Mouse (Mus musculus): ENCODE data around the gene Sppl2b. TPM values are rescaled to one million over a fixed set of nuclear protein-coding genes. Genes with fewer than 3 reads are reported as not detected.

The Sppl2b gene
- total and polyA plus RNA-seq, 3 experiments = 52.0 to 65.9 TPM; not detected in 1

DNA sequence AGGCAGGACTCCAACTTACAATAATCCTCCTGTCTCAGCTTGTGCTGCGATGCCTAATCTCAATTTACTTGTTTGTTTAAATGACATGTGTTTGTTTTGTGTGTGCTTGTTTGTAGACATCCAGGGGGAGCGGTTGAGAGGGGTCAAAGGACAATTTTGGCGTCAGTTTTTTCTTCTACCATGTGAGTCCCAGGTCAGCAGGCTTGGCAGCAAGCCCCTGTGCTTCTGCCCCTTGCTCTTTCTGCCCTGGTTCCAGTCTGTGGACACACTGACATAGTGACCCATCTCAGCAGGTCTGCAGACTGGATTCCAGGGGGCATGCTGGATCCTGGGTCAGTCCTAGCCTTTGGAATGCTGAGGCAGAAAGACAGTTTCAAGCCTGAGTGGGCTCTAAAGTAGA, 35.7 kb upstream of the Sppl2b start:
- peak overlapping the region; percentile 62 for H3K27ac ChIP-seq (ENCODE audit: control insufficient read depth, low read depth, low read length)
- no peaks in the 10 kb centered on the region for H3K79me2 ChIP-seq (ENCODE audit: control insufficient read depth, insufficient read depth, low read length, poor library complexity)
- no peak for DNase-seq (ENCODE audit: low read depth, low spot score)
- H3K4me1 ChIP-seq (ENCODE audit: control insufficient read depth in 1 of 2, insufficient read depth in 2 of 2, low read length in 2 of 2) = peaks cover 5 to 12% of the 10 kb centered on the region in 2 experiments
- H3K4me3 ChIP-seq (ENCODE audit: control insufficient read depth in 1 of 2, insufficient read depth in 1 of 2, low read depth in 2 of 2, low read length in 2 of 2) = peak overlapping the region in 1 of 2 experiments; percentile 21; a peak in 1 of 4 replicates
- H3K27me3 ChIP-seq (ENCODE audit: control insufficient read depth in 1 of 2, insufficient read depth in 2 of 2, low read length in 2 of 2) = no peaks in the 10 kb centered on the region
- no peaks in the 10 kb centered on the region for H3K9me3 ChIP-seq (replicated peaks; ENCODE audit: insufficient read depth, low read length)
- H3K9ac ChIP-seq (ENCODE audit: control insufficient read depth, low read depth, low read length, poor library complexity, severe bottlenecking) = peak overlapping the region; percentile 38
- TF ChIP-seq MYC (IDR thresholded peaks at IDR 0.05; ENCODE audit: low read depth, low read length) (0 out of 2 replicates have a peak, but pooled peaks have one; percentile 5), ETS1 (IDR thresholded peaks at IDR 0.05; ENCODE audit: low read depth, low read length) (no peak), ZC3H11A (IDR thresholded peaks at IDR 0.05; ENCODE audit: low read depth, low read length) (no peak), TBP (IDR thresholded peaks at IDR 0.05; ENCODE audit: low read depth, low read length) (no peak), SIN3A (IDR thresholded peaks at IDR 0.05; ENCODE audit: low read length) (no peak; the same call in 1 of the 2 replicates), MEF2A (IDR thresholded peaks at IDR 0.05; ENCODE audit: extremely low read depth, insufficient replicate concordance, low read depth, low read length, poor library complexity, severe bottlenecking) (0 out of 2 replicates have a peak, but pooled peaks have one; percentile 1), ZKSCAN1 (IDR thresholded peaks at IDR 0.05; ENCODE audit: low read depth, low read length) (no peak), ELF1 (IDR thresholded peaks at IDR 0.05; ENCODE audit: low read depth, low read length) (no peak), MYB (IDR thresholded peaks at IDR 0.05; ENCODE audit: low read depth, low read length) (no peak), TCF12 (IDR thresholded peaks at IDR 0.05; ENCODE audit: low read depth, low read length) (no peak), E2F4 (IDR thresholded peaks at IDR 0.05; ENCODE audit: borderline replicate concordance, low read depth, low read length) (no peak), USF2 (IDR thresholded peaks at IDR 0.05; ENCODE audit: borderline replicate concordance in 1 of 2, insufficient read depth in 1 of 2, low read depth in 1 of 2, low read length in 2 of 2) (no peak), RCOR1 (IDR thresholded peaks at IDR 0.05; ENCODE audit: low read depth, low read length) (no peak), POLR2A (IDR thresholded peaks at IDR 0.05; ENCODE audit: control insufficient read depth in 1 of 2, insufficient read depth in 1 of 2, low read depth in 1 of 2, low read length in 2 of 2, poor library complexity in 1 of 2) (no peak)
- H3K36me3 ChIP-seq (ENCODE audit: control insufficient read depth in 1 of 2, insufficient read depth in 2 of 2, low read length in 2 of 2) = peaks cover 0 to 9% of the 10 kb centered on the region in 2 experiments; a peak in 1 of 4 replicates

- Histone ChIP-seq H3K4me3 (ENCODE audit: control insufficient read depth in 1 of 2, insufficient read depth in 1 of 2, low read depth in 2 of 2, low read length in 2 of 2) (peak overlapping the region; percentile 9 to 44), H3K27ac (ENCODE audit: control insufficient read depth, low read depth, low read length) (peak overlapping the region; percentile 35; the same call in 1 of the 2 replicates), H3K9me3 (replicated peaks; ENCODE audit: insufficient read depth, low read length) (no peaks in the 10 kb centered on the region), H3K79me2 (ENCODE audit: control insufficient read depth, insufficient read depth, low read length, poor library complexity) (peaks cover 4% of the 10 kb centered on the region), H3K4me1 (ENCODE audit: control insufficient read depth in 1 of 2, insufficient read depth in 2 of 2, low read length in 2 of 2) (peaks cover 7 to 23% of the 10 kb centered on the region in 2 experiments), H3K36me3 (ENCODE audit: control insufficient read depth in 1 of 2, insufficient read depth in 2 of 2, low read length in 2 of 2) (peaks cover 0 to 16% of the 10 kb centered on the region in 2 experiments; a peak in 1 of 4 replicates), H3K27me3 (ENCODE audit: control insufficient read depth in 1 of 2, insufficient read depth in 2 of 2, low read length in 2 of 2) (no peaks in the 10 kb centered on the region), H3K9ac (ENCODE audit: control insufficient read depth, low read depth, low read length, poor library complexity, severe bottlenecking) (peak overlapping the region; percentile 32)
- peak; percentile 78 for DNase-seq (ENCODE audit: low read depth, low spot score)
- TF ChIP-seq MYB (IDR thresholded peaks at IDR 0.05; ENCODE audit: low read depth, low read length) (no peak), NELFE (IDR thresholded peaks at IDR 0.05; ENCODE audit: low read depth, low read length) (no peak), USF1 (IDR thresholded peaks at IDR 0.05; ENCODE audit: low read depth, low read length) (no peak), RAD21 (IDR thresholded peaks at IDR 0.05; ENCODE audit: low read depth, low read length) (peak; percentile 54), SMC3 (IDR thresholded peaks at IDR 0.05; ENCODE audit: low read depth, low read length) (peak; percentile 69), POLR2AphosphoS5 (IDR thresholded peaks at IDR 0.05; ENCODE audit: borderline replicate concordance, low read depth, low read length) (no peak), MXI1 (IDR thresholded peaks at IDR 0.05; ENCODE audit: low read depth, low read length) (peak; percentile 68; the same call in 1 of the 2 replicates), TBP (IDR thresholded peaks at IDR 0.05; ENCODE audit: low read depth, low read length) (peak; percentile 83), EP300 (IDR thresholded peaks at IDR 0.05; ENCODE audit: low read depth in 1 of 2, low read length in 2 of 2) (no peak), MAX (IDR thresholded peaks at IDR 0.05; ENCODE audit: low read length) (0 out of 2 replicates have a peak, but pooled peaks have one; percentile 36), NRF1 (IDR thresholded peaks at IDR 0.05; ENCODE audit: insufficient read depth, low read depth, low read length, poor library complexity, severe bottlenecking) (no peak), SIN3A (IDR thresholded peaks at IDR 0.05; ENCODE audit: low read length) (peak; percentile 62; the same call in 1 of the 2 replicates), E2F4 (IDR thresholded peaks at IDR 0.05; ENCODE audit: borderline replicate concordance, low read depth, low read length) (no peak), CHD1 (IDR thresholded peaks at IDR 0.05; ENCODE audit: low read depth, low read length) (no peak), TAL1 (IDR thresholded peaks at IDR 0.05; ENCODE audit: low read length) (no peak), MEF2A (IDR thresholded peaks at IDR 0.05; ENCODE audit: extremely low read depth, insufficient replicate concordance, low read depth, low read length, poor library complexity, severe bottlenecking) (no peak), ZC3H11A (IDR thresholded peaks at IDR 0.05; ENCODE audit: low read depth, low read length) (peak; percentile 41), ELF1 (IDR thresholded peaks at IDR 0.05; ENCODE audit: low read depth, low read length) (no peak), CHD2 (IDR thresholded peaks at IDR 0.05; ENCODE audit: low read length) (no peak), ZNF384 (IDR thresholded peaks at IDR 0.05; ENCODE audit: low read depth, low read length) (peak; percentile 84), UBTF (IDR thresholded peaks at IDR 0.05; ENCODE audit: borderline replicate concordance, insufficient read depth, low read depth, low read length) (no peak), MYC (IDR thresholded peaks at IDR 0.05; ENCODE audit: low read depth, low read length) (peak; percentile 98), ZMIZ1 (IDR thresholded peaks at IDR 0.05; ENCODE audit: low read depth, low read length) (no peak)
Measured at GRCm38 (mm10) chr10:80821991-80822390, 33.1 kb upstream of the Sppl2b start.

All from MEL (cell line).